Mouse (Mus musculus) heart, embryonic 11.5 days (tissue): ENCODE measurements around the gene Tmem178b. TPM values are rescaled to one million over a fixed set of nuclear protein-coding genes. Genes with fewer than 3 reads are reported as not detected.

ENCODE experiments used
- ATAC-seq: fragments of 200-750 bp; cut with Nextera tagmentation; replicated peaks from 2 replicates; pipeline ENCODE4 v1.8.0; 2017; ENCODE audit warnings: moderate library complexity; ENCODE audit not compliant: insufficient number of reproducible peaks, low FRiP score, low TSS enrichment
- H3K27ac ChIP-seq: fragments of 300-500 bp; sonication (generic); 2 replicates; pipeline ENCODE4 v1.5.1; 2014; ENCODE audit warnings: mild to moderate bottlenecking, low read depth, low read length
- H3K27me3 ChIP-seq: fragments of 300-500 bp; sonication (generic); 2 replicates; pipeline ENCODE4 v1.6.1; 2014; ENCODE audit warnings: mild to moderate bottlenecking, low read length, mixed read lengths; ENCODE audit not compliant: control insufficient read depth, insufficient read depth
- H3K36me3 ChIP-seq: fragments of 300-500 bp; sonication (generic); 2 replicates; pipeline ENCODE4 v1.6.1; 2014; ENCODE audit warnings: mild to moderate bottlenecking, low read length, moderate library complexity, mixed read lengths; ENCODE audit not compliant: control insufficient read depth, insufficient read depth
- H3K4me1 ChIP-seq: fragments of 300-500 bp; sonication (generic); 2 replicates; pipeline ENCODE4 v1.6.1; 2014; ENCODE audit warnings: low read length; ENCODE audit not compliant: control insufficient read depth, insufficient read depth
- H3K4me2 ChIP-seq: fragments of 300-500 bp; sonication (generic); 2 replicates; pipeline ENCODE4 v1.6.1; 2014; ENCODE audit warnings: mild to moderate bottlenecking, moderate library complexity
- H3K4me3 ChIP-seq: fragments of 300-500 bp; sonication (generic); 2 replicates; pipeline ENCODE4 v1.5.1; 2014; ENCODE audit warnings: low read depth, low read length
- H3K9ac ChIP-seq: fragments of 300-500 bp; sonication (generic); 2 replicates; pipeline ENCODE4 v1.6.1; 2014; ENCODE audit warnings: mild to moderate bottlenecking, low read depth, low read length, moderate library complexity
- H3K9me3 ChIP-seq: fragments of 300-500 bp; sonication (generic); replicated peaks from 2 replicates; pipeline ENCODE4 v1.6.1; 2016; ENCODE audit warnings: low read length; ENCODE audit not compliant: control insufficient read depth
- WGBS: fragments of 180-500 bp; shearing (Covaris S2); extraction: QIAGEN DNeasy Blood & Tissue Kit; methylation state at CpG from one replicate; pipeline ENCODE4 v1.1.7; 2014; ENCODE audit not compliant: insufficient replicate concordance; 5-methylcytosine and 5-hydroxymethylcytosine counted together
- polyA plus RNA-seq: library from polyadenylated mRNA; unstranded; fragments of >200 nt; fragmentation: Nextera tagmentation; extraction: Ambion mirVana; gene quantifications from 2 replicates; pipeline ENCODE4 v1.2.1, GENCODE M21; 2014

Tmem178b gene
- polyA plus RNA-seq, 1 experiment from 2014 or later, result 0.26 TPM

GRCm38 (mm10) chr6:40152241-40152640, 279.2 kb downstream of the Tmem178b start:
- Histone ChIP-seq H3K27ac (no peak overlapping the region), H3K4me2 (no peak overlapping the region), H3K4me1 (no peaks in the 10 kb centered on the region), H3K4me3 (no peak overlapping the region), H3K9me3 (no peaks in the 10 kb centered on the region), H3K9ac (no peak overlapping the region), H3K27me3 (no peaks in the 10 kb centered on the region), H3K36me3 (no peaks in the 10 kb centered on the region)
- ATAC-seq, result no peak
- WGBS, result 90% methylated on average over 8 of the region's 8 CpGs

- ATAC-seq, result no peak
- H3K9ac ChIP-seq, result no peak overlapping the region
- H3K4me3 ChIP-seq, result no peak overlapping the region
- no peaks in the 10 kb centered on the region for H3K27me3 ChIP-seq
- H3K4me2 ChIP-seq, result no peak overlapping the region
- no peaks in the 10 kb centered on the region for H3K9me3 ChIP-seq
- H3K27ac ChIP-seq, result no peak overlapping the region
- 69% methylated on average over 5 of the region's 5 CpGs for WGBS
- no peaks in the 10 kb centered on the region for H3K4me1 ChIP-seq
- no peaks in the 10 kb centered on the region for H3K36me3 ChIP-seq
Measured at GRCm38 (mm10) chr6:40161381-40161780, 288.3 kb downstream of the Tmem178b start.

- no peak overlapping the region for H3K27ac ChIP-seq
- no peak for ATAC-seq
- no peaks in the 10 kb centered on the region; the same call in 1 of the 2 replicates for H3K27me3 ChIP-seq
- H3K9me3 ChIP-seq, result no peaks in the 10 kb centered on the region
- no peaks in the 10 kb centered on the region for H3K36me3 ChIP-seq
- no peak overlapping the region for H3K4me2 ChIP-seq
- H3K4me3 ChIP-seq, result no peak overlapping the region
- WGBS, result 64% methylated on average over 6 of the region's 6 CpGs
- H3K9ac ChIP-seq, result no peak overlapping the region
- no peaks in the 10 kb centered on the region for H3K4me1 ChIP-seq
Measured at GRCm38 (mm10) chr6:40173559-40173958, 300.5 kb downstream of the Tmem178b start.

GRCm38 (mm10) chr6:40177870-40178269, 304.8 kb downstream of the Tmem178b start:
- 54% methylated on average over 4 of the region's 4 CpGs for WGBS
- Histone ChIP-seq H3K4me1 (no peaks in the 10 kb centered on the region), H3K27ac (no peak overlapping the region)

GRCm38 (mm10) chr6:40180551-40180950, 307.5 kb downstream of the Tmem178b start:
- no peak overlapping the region for H3K4me2 ChIP-seq
- ATAC-seq, result no peak
- H3K36me3 ChIP-seq, result no peaks in the 10 kb centered on the region
- H3K9ac ChIP-seq, result no peak overlapping the region
- H3K9me3 ChIP-seq, result no peaks in the 10 kb centered on the region
- H3K4me3 ChIP-seq, result no peak overlapping the region
- no peak overlapping the region for H3K27ac ChIP-seq
- no peaks in the 10 kb centered on the region for H3K4me1 ChIP-seq
- H3K27me3 ChIP-seq, result no peaks in the 10 kb centered on the region; the same call in 1 of the 2 replicates
- 87% methylated on average over 4 of the region's 4 CpGs for whole genome bisulfite sequencing

More at GRCm38 (mm10) chr6:40177870-40178269, 304.8 kb downstream of the Tmem178b start:
- no peaks in the 10 kb centered on the region for H3K36me3 ChIP-seq
- H3K4me2 ChIP-seq, result no peak overlapping the region
- H3K27me3 ChIP-seq, result no peaks in the 10 kb centered on the region; the same call in 1 of the 2 replicates
- no peak overlapping the region for H3K9ac ChIP-seq
- no peak overlapping the region for H3K4me3 ChIP-seq
- no peak for ATAC-seq
- H3K9me3 ChIP-seq, result no peaks in the 10 kb centered on the region

GRCm38 (mm10) chr6:40200661-40201060, 327.6 kb downstream of the Tmem178b start:
- ATAC-seq, result no peak
- Histone ChIP-seq H3K9ac (no peak overlapping the region), H3K27ac (no peak overlapping the region), H3K27me3 (no peaks in the 10 kb centered on the region), H3K9me3 (no peaks in the 10 kb centered on the region), H3K4me1 (no peaks in the 10 kb centered on the region), H3K36me3 (no peaks in the 10 kb centered on the region), H3K4me3 (no peak overlapping the region), H3K4me2 (no peak overlapping the region)
- 63% methylated on average over 3 of the region's 3 CpGs for WGBS

GRCm38 (mm10) chr6:40202602-40203001, 329.5 kb downstream of the Tmem178b start:
- no peak for ATAC-seq
- H3K27ac ChIP-seq, result no peak overlapping the region
- H3K9ac ChIP-seq, result no peak overlapping the region
- H3K4me2 ChIP-seq, result no peak overlapping the region
- no peaks in the 10 kb centered on the region for H3K4me1 ChIP-seq
- no peaks in the 10 kb centered on the region for H3K36me3 ChIP-seq
- H3K4me3 ChIP-seq, result no peak overlapping the region
- H3K27me3 ChIP-seq, result peaks cover 2% of the 10 kb centered on the region; the same call in 1 of the 2 replicates
- WGBS, result 58% methylated on average over 2 of the region's 2 CpGs
- no peaks in the 10 kb centered on the region for H3K9me3 ChIP-seq

GRCm38 (mm10) chr6:40205380-40205779, 332.3 kb downstream of the Tmem178b start:
- no peaks in the 10 kb centered on the region for H3K9me3 ChIP-seq
- H3K27me3 ChIP-seq, result peaks cover 2% of the 10 kb centered on the region; the same call in 1 of the 2 replicates
- WGBS, result 64% methylated on average over 2 of the region's 2 CpGs
- no peaks in the 10 kb centered on the region for H3K36me3 ChIP-seq
- no peak overlapping the region for H3K4me2 ChIP-seq
- no peak for ATAC-seq
- no peak overlapping the region for H3K27ac ChIP-seq
- H3K9ac ChIP-seq, result no peak overlapping the region
- no peak overlapping the region for H3K4me3 ChIP-seq
- H3K4me1 ChIP-seq, result no peaks in the 10 kb centered on the region

GRCm38 (mm10) chr6:40208014-40208413, 334.9 kb downstream of the Tmem178b start:
- H3K9me3 ChIP-seq, result no peaks in the 10 kb centered on the region
- H3K4me3 ChIP-seq, result no peak overlapping the region
- 71% methylated on average over 3 of the region's 3 CpGs for WGBS
- peaks cover 2% of the 10 kb centered on the region; the same call in 1 of the 2 replicates for H3K27me3 ChIP-seq
- no peaks in the 10 kb centered on the region for H3K4me1 ChIP-seq
- no peak overlapping the region for H3K9ac ChIP-seq
- H3K36me3 ChIP-seq, result no peaks in the 10 kb centered on the region
- H3K4me2 ChIP-seq, result no peak overlapping the region
- H3K27ac ChIP-seq, result no peak overlapping the region
- no peak for ATAC-seq
